Mouse (Mus musculus) kidney, postnatal 0 days (tissue): Measurements from ENCODE around the gene Mroh2a. TPM values are rescaled to one million over a fixed set of nuclear protein-coding genes. Genes with fewer than 3 reads are reported as not detected.

Experiments
- ATAC-seq: fragments of 200-750 bp; cut with Nextera tagmentation; replicated peaks from 2 replicates; pipeline ENCODE4 v1.8.0; 2017; ENCODE audit warnings: low read depth, moderate number of reproducible peaks, moderate TSS enrichment, moderate library complexity; ENCODE audit not compliant: low FRiP score
- DNase-seq: peaks from one replicate; pipeline ENCODE4 v3.0.0-alpha.2; 2016; ENCODE audit warnings: low spot score
- H3K27ac ChIP-seq: fragments of 300-500 bp; sonication (generic); 2 replicates; pipeline ENCODE4 v1.5.1; 2014; ENCODE audit warnings: mild to moderate bottlenecking
- H3K27me3 ChIP-seq: fragments of 300-500 bp; sonication (generic); 2 replicates; pipeline ENCODE4 v1.6.1; 2014; ENCODE audit warnings: low read length, mixed read lengths; ENCODE audit not compliant: insufficient read depth
- H3K36me3 ChIP-seq: fragments of 300-500 bp; sonication (generic); 2 replicates; pipeline ENCODE4 v1.6.1; 2014; ENCODE audit warnings: low read length, mixed read lengths; ENCODE audit not compliant: insufficient read depth
- H3K4me1 ChIP-seq: fragments of 300-500 bp; sonication (generic); replicated peaks from 2 replicates; pipeline ENCODE4 v1.6.1; 2014; ENCODE audit warnings: antibody characterized with exemption, low read length, mixed read lengths; ENCODE audit not compliant: insufficient read depth
- H3K4me2 ChIP-seq: fragments of 300-500 bp; sonication (generic); 2 replicates; pipeline ENCODE4 v1.6.1; 2014; ENCODE audit warnings: mild to moderate bottlenecking, low read length, moderate library complexity, mixed read lengths
- H3K4me3 ChIP-seq: fragments of 300-500 bp; sonication (generic); replicated peaks from 2 replicates; pipeline ENCODE4 v1.5.1; 2014; ENCODE audit warnings: low read depth, low read length
- H3K9ac ChIP-seq: fragments of 300-500 bp; sonication (generic); 2 replicates; pipeline ENCODE4 v1.6.1; 2014; ENCODE audit warnings: low read depth, low read length
- H3K9me3 ChIP-seq: fragments of 300-500 bp; sonication (generic); replicated peaks from 2 replicates; pipeline ENCODE4 v1.6.1; 2016; ENCODE audit warnings: low read length, inconsistent platforms, mixed read lengths
- CTCF ChIP-seq: IDR thresholded peaks from 2 replicates; pipeline ENCODE4 v1.5.1; 2016; ENCODE audit warnings: antibody characterized with exemption, low read depth, mild to moderate bottlenecking, moderate library complexity
- WGBS: fragments of 180-500 bp; shearing (Covaris S2); extraction: QIAGEN DNeasy Blood & Tissue Kit; methylation state at CpG from one replicate; pipeline ENCODE4 v1.1.7; 2014; 5-methylcytosine and 5-hydroxymethylcytosine counted together
- polyA plus RNA-seq: library from polyadenylated mRNA; unstranded; fragments of >200 nt; fragmentation: Nextera tagmentation; extraction: Ambion mirVana; gene quantifications from 2 replicates; pipeline ENCODE4 v1.2.1, GENCODE M21; 2015

Mroh2a gene
- polyA plus RNA-seq, 1 experiment from 2014 or later = 0.66 TPM

DNA sequence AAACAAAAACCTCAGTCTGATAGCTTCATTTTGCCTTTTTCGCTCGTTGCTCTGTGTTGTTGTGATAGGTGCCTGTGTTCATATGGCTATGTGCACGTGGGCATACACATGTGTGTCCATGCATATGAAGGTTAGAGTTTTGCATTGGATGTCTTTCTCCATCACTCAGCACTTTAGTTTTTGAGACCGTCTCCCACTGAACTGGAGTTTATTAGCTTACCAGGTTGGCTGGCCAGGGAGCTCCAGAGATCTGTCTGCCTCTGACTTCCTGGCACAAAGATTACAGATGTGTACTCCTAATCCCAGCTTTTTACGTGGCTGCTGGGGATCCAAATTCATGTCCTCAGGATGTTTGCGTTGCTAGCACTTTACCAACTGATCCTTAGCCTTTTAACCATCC, 77.0 kb downstream of the Mroh2a start:
- Histone ChIP-seq H3K9me3 (peaks cover 51% of the 10 kb centered on the region), H3K27ac (no peak overlapping the region), H3K9ac (no peak overlapping the region), H3K36me3 (no peaks in the 10 kb centered on the region), H3K4me3 (no peak overlapping the region), H3K27me3 (no peaks in the 10 kb centered on the region), H3K4me2 (no peak overlapping the region), H3K4me1 (no peaks in the 10 kb centered on the region)
- 62% methylated on average over 6 of the region's 6 CpGs for WGBS
- TF ChIP-seq CTCF = no peak
- ATAC-seq = no peak
- peak; percentile 10 for DNase-seq

DNA sequence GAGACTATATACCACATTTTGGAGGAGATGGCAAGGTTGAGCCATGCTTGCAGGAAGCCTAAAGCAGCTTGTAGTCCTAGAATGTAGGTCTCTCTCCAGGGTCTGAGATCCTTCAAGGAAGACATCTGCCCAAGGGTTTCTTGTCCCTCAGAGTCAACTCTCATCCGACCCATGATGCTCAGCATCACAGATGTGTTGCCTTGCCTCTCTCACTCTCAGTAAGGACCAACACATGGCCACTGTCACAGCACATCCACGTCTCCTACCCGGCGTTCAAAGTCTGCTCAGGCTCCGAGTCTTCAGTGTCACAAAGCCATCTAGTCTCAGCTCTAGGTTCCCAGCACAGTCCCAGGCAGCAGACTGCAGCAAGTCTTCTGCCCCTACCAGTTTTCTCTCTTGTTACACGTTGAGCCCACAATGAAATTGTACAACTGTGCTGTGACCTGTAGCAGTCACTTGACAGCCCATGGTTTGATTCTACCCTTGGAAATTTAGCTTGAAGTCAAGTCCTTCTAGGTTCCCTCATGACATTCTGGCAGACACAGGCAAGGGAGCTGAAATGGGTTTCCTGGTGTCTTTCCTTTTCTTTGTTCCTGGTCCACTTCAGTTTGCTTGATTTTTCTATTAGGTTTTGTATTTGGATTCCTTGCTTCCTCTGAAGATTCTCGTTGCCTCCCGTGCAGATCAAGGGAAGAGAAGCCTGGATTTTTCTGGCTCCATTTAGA, 77.6 kb downstream of the Mroh2a start:
- Histone ChIP-seq H3K36me3 (no peaks in the 10 kb centered on the region), H3K27me3 (no peaks in the 10 kb centered on the region), H3K9ac (no peak overlapping the region), H3K4me3 (no peak overlapping the region), H3K4me1 (no peaks in the 10 kb centered on the region), H3K4me2 (no peak overlapping the region), H3K27ac (no peak overlapping the region), H3K9me3 (peaks cover 53% of the 10 kb centered on the region)
- ATAC-seq (no peak), DNase-seq (peak; percentile 8)
- 60% methylated on average over 8 of the region's 8 CpGs for WGBS
- TF ChIP-seq CTCF = no peak

DNA sequence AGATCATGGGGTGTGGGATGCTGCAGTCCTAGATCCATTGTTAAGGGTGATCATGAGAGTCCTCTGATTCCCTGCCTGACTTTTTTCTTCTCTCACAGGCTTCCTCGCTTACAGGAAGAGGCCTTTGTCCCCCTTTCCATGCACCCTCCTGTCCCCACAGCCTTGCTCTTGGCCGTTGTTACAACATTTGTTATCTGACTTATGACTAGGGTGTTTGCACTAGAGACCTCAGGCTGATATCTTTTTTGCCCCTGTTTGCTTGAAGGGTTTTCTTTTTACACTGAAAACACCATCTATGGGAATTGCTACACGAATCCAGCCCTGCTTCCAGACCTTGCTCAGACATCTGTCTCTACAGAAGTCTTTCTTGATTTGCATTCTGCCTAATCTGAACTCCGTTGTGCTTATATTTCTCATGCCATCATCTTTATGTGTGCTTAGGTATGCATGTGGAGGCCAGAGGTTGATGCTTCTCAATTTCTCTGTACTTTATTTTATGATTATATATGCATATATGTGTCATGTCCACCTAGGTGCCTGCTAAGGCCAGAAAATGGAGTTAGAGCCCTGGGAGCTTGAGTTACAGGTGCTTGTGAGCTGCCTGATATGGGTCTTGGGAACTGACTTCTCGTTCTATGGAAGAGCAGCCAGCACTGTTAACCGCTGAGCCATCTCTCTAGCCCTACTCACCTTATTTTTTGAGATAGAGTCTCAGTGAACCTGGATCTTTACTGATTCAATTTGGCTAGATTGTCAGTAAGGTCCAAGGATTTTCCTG, 78.4 kb downstream of the Mroh2a start:
- no peak for ATAC-seq
- Histone ChIP-seq H3K4me3 (no peak overlapping the region), H3K27ac (no peak overlapping the region), H3K36me3 (no peaks in the 10 kb centered on the region), H3K9ac (no peak overlapping the region), H3K9me3 (peaks cover 48% of the 10 kb centered on the region), H3K4me2 (no peak overlapping the region), H3K4me1 (no peaks in the 10 kb centered on the region), H3K27me3 (no peaks in the 10 kb centered on the region)
- TF ChIP-seq CTCF = no peak
- peak; percentile 4 for DNase-seq
- WGBS = 45% methylated on average over 6 of the region's 6 CpGs

DNA sequence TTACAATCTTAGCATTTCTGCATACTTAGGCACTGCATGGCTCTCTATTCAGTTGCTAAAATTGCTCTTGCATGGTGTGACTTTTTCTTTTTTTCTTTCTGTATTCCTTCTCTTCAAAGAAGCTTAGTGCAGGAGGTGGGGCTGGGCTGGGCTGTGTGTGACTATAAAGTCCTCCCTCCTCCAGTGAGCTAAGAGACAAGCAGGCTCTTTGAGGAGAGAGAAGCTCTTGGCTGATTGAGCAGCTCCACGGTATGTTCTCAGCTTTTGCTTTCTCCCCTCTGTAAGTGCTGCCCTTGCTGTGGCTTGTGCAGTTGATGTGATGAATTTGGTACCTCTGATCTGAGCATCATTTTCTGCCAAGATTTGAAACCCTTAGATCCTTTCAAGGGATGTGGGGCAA, 79.8 kb downstream of the Mroh2a start:
- Histone ChIP-seq H3K4me3 (no peak overlapping the region), H3K9ac (no peak overlapping the region), H3K27me3 (no peaks in the 10 kb centered on the region), H3K9me3 (peaks cover 42% of the 10 kb centered on the region), H3K36me3 (no peaks in the 10 kb centered on the region), H3K4me1 (no peaks in the 10 kb centered on the region), H3K4me2 (no peak overlapping the region), H3K27ac (no peak overlapping the region)
- WGBS = 59% methylated on average over 1 of the region's 1 CpGs
- DNase-seq (peak; percentile 5), ATAC-seq (no peak)
- no peak for TF ChIP-seq CTCF

GRCm38 (mm10) chr1:88307180-88307579, 80.4 kb downstream of the Mroh2a start:
- no peak overlapping the region for H3K4me2 ChIP-seq
- no peak for DNase-seq
- H3K4me1 ChIP-seq = no peaks in the 10 kb centered on the region
- H3K27me3 ChIP-seq = no peaks in the 10 kb centered on the region
- 67% methylated on average over 12 of the region's 12 CpGs for WGBS
- no peak for ATAC-seq
- H3K9ac ChIP-seq = no peak overlapping the region
- H3K4me3 ChIP-seq = no peak overlapping the region
- no peaks in the 10 kb centered on the region for H3K36me3 ChIP-seq
- peaks cover 39% of the 10 kb centered on the region for H3K9me3 ChIP-seq
- no peak overlapping the region for H3K27ac ChIP-seq
- TF ChIP-seq CTCF = no peak

DNA sequence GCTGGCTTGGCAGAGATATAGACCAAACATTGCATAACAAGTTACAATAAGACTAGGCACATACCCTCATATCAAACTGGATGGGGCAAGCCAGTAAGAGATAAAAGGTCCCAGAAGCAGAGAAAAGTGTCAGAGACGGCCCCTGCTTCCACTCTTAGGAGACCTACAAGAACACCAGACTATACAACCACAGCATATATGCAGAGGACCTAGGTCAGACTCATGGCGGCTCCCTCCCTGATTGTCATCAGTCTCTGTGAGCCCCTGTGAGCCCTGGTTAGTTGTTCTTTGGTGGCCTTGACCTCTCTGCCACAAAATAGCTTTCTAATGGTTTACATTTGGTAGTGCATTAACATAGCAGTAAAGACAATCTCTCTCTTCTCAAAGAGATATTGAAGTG, 82.2 kb downstream of the Mroh2a start:
- H3K4me2 ChIP-seq = no peak overlapping the region
- DNase-seq = peak; percentile 3
- H3K27ac ChIP-seq = no peak overlapping the region
- 55% methylated on average over 2 of the region's 2 CpGs for whole genome bisulfite sequencing
- TF ChIP-seq CTCF = no peak
- H3K4me1 ChIP-seq = no peaks in the 10 kb centered on the region
- H3K4me3 ChIP-seq = no peak overlapping the region
- H3K36me3 ChIP-seq = no peaks in the 10 kb centered on the region
- ATAC-seq = no peak
- peaks cover 30% of the 10 kb centered on the region for H3K9me3 ChIP-seq
- H3K9ac ChIP-seq = no peak overlapping the region
- no peaks in the 10 kb centered on the region for H3K27me3 ChIP-seq
